24 mouse cellular contexts compared by ENCODE assay signal in the genomic region with DNA sequence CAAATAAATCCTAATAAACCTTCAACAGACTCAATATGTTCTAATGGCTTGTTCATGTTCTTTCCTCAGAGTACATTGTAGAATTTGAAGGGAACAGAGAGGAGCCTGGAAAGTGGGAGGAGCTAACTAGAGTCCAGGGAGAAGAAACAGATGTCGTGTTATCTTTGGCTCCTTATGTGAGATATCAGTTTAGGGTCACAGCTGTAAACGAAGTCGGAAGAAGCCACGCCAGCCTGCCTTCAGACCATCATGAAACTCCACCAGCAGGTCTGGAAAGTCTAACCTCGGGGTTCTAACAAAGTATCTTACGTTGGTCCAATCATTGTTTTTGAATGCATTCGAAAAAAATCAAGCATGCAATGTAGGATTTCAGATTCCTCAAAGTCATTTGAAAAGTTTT.
DNase-seq lines count a peak whose midpoint lies in the region; ATAC-seq and TF ChIP-seq lines count a peak whose summit lies in the region.
"Had no signal": no experiment of that assay in that cellular context is flagged by ENCODE, and none has a peak within 500 bp of the region (broad histone marks: within the 10 kb centered on the region; RNA-seq: fewer than 3 reads in every experiment).

No protein-coding gene starts in this region.

- H3K4me1 ChIP-seq in midbrain, embryonic 11.5 days (ENCODE audit: control insufficient read depth, insufficient read depth, low read length): no peaks in the 10 kb centered on the region
- H3K4me1 ChIP-seq in midbrain, embryonic 16.5 days (ENCODE audit: control insufficient read depth, insufficient read depth, low read length): no peaks in the 10 kb centered on the region
- H3K4me1 ChIP-seq in liver, embryonic 11.5 days (replicated peaks; ENCODE audit: control insufficient read depth, insufficient read depth, low read length): no peaks in the 10 kb centered on the region
- H3K4me1 ChIP-seq in liver, postnatal 0 days (ENCODE audit: insufficient read depth): no peaks in the 10 kb centered on the region
- H3K4me1 ChIP-seq: embryonic facial prominence, embryonic 13.5 days; heart, embryonic 15.5 days; hindbrain, embryonic 13.5 days; kidney, embryonic 15.5 days; limb, embryonic 13.5 days had no signal

- 84% methylated on average over 7 of the region's 7 CpGs for WGBS in midbrain, embryonic 11.5 days
- WGBS in midbrain, embryonic 16.5 days: 84% methylated on average over 7 of the region's 7 CpGs
- WGBS in liver, embryonic 11.5 days: 24% methylated on average over 7 of the region's 7 CpGs
- 36% methylated on average over 7 of the region's 7 CpGs for WGBS in liver, postnatal 0 days (ENCODE audit: insufficient replicate concordance)

- H3K27ac ChIP-seq in midbrain, embryonic 11.5 days (ENCODE audit: low read depth, low read length): no peak overlapping the region
- H3K27ac ChIP-seq in midbrain, embryonic 16.5 days (ENCODE audit: low read length): no peak overlapping the region
- no peak overlapping the region for H3K27ac ChIP-seq in liver, embryonic 11.5 days (ENCODE audit: low read depth, low read length)
- no peak overlapping the region for H3K27ac ChIP-seq in liver, postnatal 0 days (ENCODE audit: low read depth)
- H3K27ac ChIP-seq: embryonic facial prominence, embryonic 13.5 days; heart, embryonic 15.5 days; hindbrain, embryonic 13.5 days; kidney, embryonic 15.5 days; limb, embryonic 13.5 days had no signal

- no peaks in the 10 kb centered on the region for H3K36me3 ChIP-seq in midbrain, embryonic 11.5 days (ENCODE audit: control insufficient read depth, insufficient read depth, low read length)
- H3K36me3 ChIP-seq in midbrain, embryonic 16.5 days (ENCODE audit: control insufficient read depth, insufficient read depth, low read length): no peaks in the 10 kb centered on the region; the same call in 1 of the 2 replicates
- no peaks in the 10 kb centered on the region for H3K36me3 ChIP-seq in liver, embryonic 11.5 days (ENCODE audit: control insufficient read depth, insufficient read depth, low read length)
- no peaks in the 10 kb centered on the region for H3K36me3 ChIP-seq in liver, postnatal 0 days (replicated peaks; ENCODE audit: insufficient read depth, low read length)
- H3K36me3 ChIP-seq: embryonic facial prominence, embryonic 13.5 days; heart, embryonic 15.5 days; kidney, embryonic 15.5 days; limb, embryonic 13.5 days had no signal

- no peak for ATAC-seq in midbrain, embryonic 11.5 days (ENCODE audit: low FRiP score)
- no peak for ATAC-seq in midbrain, embryonic 16.5 days
- peak; percentile 91 for ATAC-seq in liver, embryonic 11.5 days (replicated peaks; ENCODE audit: low FRiP score)
- peak; percentile 82 for ATAC-seq in liver, postnatal 0 days
- ATAC-seq in megakaryocyte, adult 5-6 weeks (ENCODE audit: poor library complexity, severe bottlenecking): no peak
- ATAC-seq: forebrain, embryonic 14.5 days had no signal

- TF ChIP-seq EP300 in liver, postnatal 0 days (IDR thresholded peaks at IDR 0.05; ENCODE audit: low read depth): peak; percentile 53; the same call in 1 of the 2 replicates

- H3K9me3 ChIP-seq in midbrain, embryonic 11.5 days (ENCODE audit: control insufficient read depth, low read length): no peaks in the 10 kb centered on the region
- no peaks in the 10 kb centered on the region for H3K9me3 ChIP-seq in midbrain, embryonic 16.5 days (replicated peaks; ENCODE audit: control insufficient read depth, low read length, poor library complexity, severe bottlenecking)
- no peaks in the 10 kb centered on the region for H3K9me3 ChIP-seq in liver, embryonic 11.5 days (ENCODE audit: control insufficient read depth, low read length)
- no peaks in the 10 kb centered on the region for H3K9me3 ChIP-seq in liver, postnatal 0 days (ENCODE audit: low read length)
- H3K9me3 ChIP-seq: embryonic facial prominence, embryonic 13.5 days; heart, embryonic 15.5 days; hindbrain, embryonic 13.5 days; kidney, embryonic 15.5 days; limb, embryonic 13.5 days had no signal

- no peak for TF ChIP-seq CTCF in liver, postnatal 0 days (IDR thresholded peaks at IDR 0.05; ENCODE audit: low read depth)

- H3K9ac ChIP-seq in midbrain, embryonic 11.5 days (ENCODE audit: low read length): no peak overlapping the region
- no peak overlapping the region for H3K9ac ChIP-seq in midbrain, embryonic 16.5 days (ENCODE audit: low read depth, low read length)
- no peak overlapping the region for H3K9ac ChIP-seq in liver, embryonic 11.5 days (ENCODE audit: low read depth, low read length)
- no peak overlapping the region for H3K9ac ChIP-seq in liver, postnatal 0 days (replicated peaks)
- H3K9ac ChIP-seq: embryonic facial prominence, embryonic 13.5 days; heart, embryonic 15.5 days; hindbrain, embryonic 13.5 days; kidney, embryonic 15.5 days; limb, embryonic 13.5 days; lung, embryonic 14.5 days had no signal

- DNase-seq in midbrain, embryonic 11.5 days (ENCODE audit: low spot score, missing footprints): peak; percentile 75
- peak; percentile 5 for DNase-seq in c-Kit-positive CD71-negative TER-119-negative erythroid progenitor cells, embryonic 14.5 days (ENCODE audit: low read depth)
- DNase-seq in liver, embryonic 11.5 days (ENCODE audit: low spot score): no peak
- DNase-seq in liver, postnatal 0 days: no peak
- DNase-seq in cerebellum, postnatal 25 days: no peak
- DNase-seq in layer of hippocampus, adult 9-11 months: no peak
- DNase-seq: adrenal gland, adult 8-10 months; cerebellum, adult 9-10 months; embryo, embryonic 11 days; heart, postnatal 36 days; kidney, adult 11 months; layer of hippocampus, postnatal 36 days; lung, embryonic 14.5 days; right cerebral cortex, adult 18-20 months; thymus, postnatal 36 days had no signal

- no peak overlapping the region for H3K4me2 ChIP-seq in midbrain, embryonic 11.5 days
- H3K4me2 ChIP-seq in midbrain, embryonic 16.5 days (ENCODE audit: low read length): no peak overlapping the region
- no peak overlapping the region for H3K4me2 ChIP-seq in liver, embryonic 11.5 days
- H3K4me2 ChIP-seq in liver, postnatal 0 days (ENCODE audit: low read depth, low read length): no peak overlapping the region
- H3K4me2 ChIP-seq: embryonic facial prominence, embryonic 13.5 days; heart, embryonic 15.5 days; hindbrain, embryonic 13.5 days; kidney, embryonic 15.5 days; limb, embryonic 13.5 days; lung, embryonic 14.5 days had no signal

- H3K27me3 ChIP-seq in midbrain, embryonic 11.5 days (ENCODE audit: control insufficient read depth, insufficient read depth, low read length): no peaks in the 10 kb centered on the region
- no peaks in the 10 kb centered on the region for H3K27me3 ChIP-seq in midbrain, embryonic 16.5 days (ENCODE audit: control insufficient read depth, insufficient read depth, low read depth, low read length)
- H3K27me3 ChIP-seq in liver, embryonic 11.5 days (replicated peaks; ENCODE audit: control insufficient read depth, insufficient read depth, low read length): no peaks in the 10 kb centered on the region
- H3K27me3 ChIP-seq in liver, postnatal 0 days (ENCODE audit: insufficient read depth, low read length): no peaks in the 10 kb centered on the region
- H3K27me3 ChIP-seq: embryonic facial prominence, embryonic 13.5 days; heart, embryonic 15.5 days; hindbrain, embryonic 13.5 days; kidney, embryonic 15.5 days; limb, embryonic 13.5 days had no signal

- no peak overlapping the region for H3K4me3 ChIP-seq in midbrain, embryonic 11.5 days (ENCODE audit: low read depth, low read length)
- H3K4me3 ChIP-seq in midbrain, embryonic 16.5 days (ENCODE audit: low read depth, low read length): no peak overlapping the region
- no peak overlapping the region for H3K4me3 ChIP-seq in liver, embryonic 11.5 days (ENCODE audit: low read depth, low read length)
- H3K4me3 ChIP-seq in liver, postnatal 0 days (ENCODE audit: low read depth, low read length): no peak overlapping the region
- H3K4me3 ChIP-seq: embryonic facial prominence, embryonic 13.5 days; erythroblast, embryonic 14.5 days; heart, embryonic 15.5 days; hindbrain, embryonic 13.5 days; kidney, embryonic 15.5 days; limb, embryonic 13.5 days had no signal

Comparison
In these comparisons a context has a peak if more than half of its experiments do, and no peak if none do; other contexts are left out.
1. ATAC-seq: peak in liver, embryonic 11.5 days (single experiment) and liver, postnatal 0 days (single experiment); none in midbrain, embryonic 11.5 days (single experiment), midbrain, embryonic 16.5 days (single experiment) and megakaryocyte, adult 5-6 weeks (single experiment).
2. DNase-seq: peak in midbrain, embryonic 11.5 days (single experiment) and c-Kit-positive CD71-negative TER-119-negative erythroid progenitor cells, embryonic 14.5 days (single experiment); none in liver, embryonic 11.5 days (single experiment), liver, postnatal 0 days (single experiment), cerebellum, postnatal 25 days (0 of 2) and layer of hippocampus, adult 9-11 months (single experiment).